Mouse (Mus musculus) midbrain, embryonic 16.5 days (tissue): ENCODE data around the gene Hacd3. TPM values are rescaled to one million over a fixed set of nuclear protein-coding genes. Genes with fewer than 3 reads are reported as not detected.

Experiments used
- ATAC-seq: fragments of 200-750 bp; cut with Nextera tagmentation; 2 replicates; pipeline ENCODE4 v1.8.0; 2017; ENCODE audit warnings: moderate TSS enrichment
- H3K27ac ChIP-seq: fragments of 300-500 bp; sonication (generic); 2 replicates; pipeline ENCODE4 v1.5.1; 2014; ENCODE audit warnings: mild to moderate bottlenecking, low read length, mixed read lengths
- H3K27me3 ChIP-seq: fragments of 300-500 bp; sonication (generic); 2 replicates; pipeline ENCODE4 v1.6.1; 2014; ENCODE audit warnings: low read depth, low read length, mixed read lengths; ENCODE audit not compliant: control insufficient read depth, insufficient read depth
- H3K36me3 ChIP-seq: fragments of 300-500 bp; sonication (generic); 2 replicates; pipeline ENCODE4 v1.6.1; 2014; ENCODE audit warnings: mild to moderate bottlenecking, low read length, moderate library complexity, mixed read lengths; ENCODE audit not compliant: control insufficient read depth, insufficient read depth
- H3K4me1 ChIP-seq: fragments of 300-500 bp; sonication (generic); 2 replicates; pipeline ENCODE4 v1.6.1; 2014; ENCODE audit warnings: mild to moderate bottlenecking, low read length, mixed read lengths; ENCODE audit not compliant: control insufficient read depth, insufficient read depth
- H3K4me2 ChIP-seq: fragments of 300-500 bp; sonication (generic); 2 replicates; pipeline ENCODE4 v1.6.1; 2014; ENCODE audit warnings: mild to moderate bottlenecking, low read length, mixed read lengths
- H3K4me3 ChIP-seq: fragments of 300-500 bp; sonication (generic); 2 replicates; pipeline ENCODE4 v1.5.1; 2014; ENCODE audit warnings: low read depth, mild to moderate bottlenecking, low read length, moderate library complexity, mixed read lengths
- H3K9ac ChIP-seq: fragments of 300-500 bp; sonication (generic); 2 replicates; pipeline ENCODE4 v1.6.1; 2014; ENCODE audit warnings: low read depth, low read length, mixed read lengths
- H3K9me3 ChIP-seq: fragments of 300-500 bp; sonication (generic); replicated peaks from 2 replicates; pipeline ENCODE4 v1.6.1; 2014; ENCODE audit warnings: mild to moderate bottlenecking, low read length, mixed read lengths; ENCODE audit not compliant: control insufficient read depth, poor library complexity, severe bottlenecking
- WGBS: fragments of 180-500 bp; shearing (Covaris S2); extraction: QIAGEN DNeasy Blood & Tissue Kit; methylation state at CpG from one replicate; pipeline ENCODE4 v1.1.7; 2014; 5-methylcytosine and 5-hydroxymethylcytosine counted together
- microRNA-seq: library from miRNA; unstranded; fragments of <30 nt; microRNA quantifications from one replicate; pipeline ENCODE4, GENCODE M21; 2017
- polyA plus RNA-seq: library from polyadenylated mRNA; unstranded; fragments of >200 nt; fragmentation: Nextera tagmentation; extraction: Ambion mirVana; gene quantifications from 2 replicates; pipeline ENCODE4 v1.2.1, GENCODE M21; 2015

Hacd3 gene
- polyA plus RNA-seq, 1 experiment from 2014 or later, result 246 TPM

- no peak overlapping the region for H3K27ac ChIP-seq
- H3K4me1 ChIP-seq, result no peaks in the 10 kb centered on the region
- no peaks in the 10 kb centered on the region for H3K9me3 ChIP-seq
- no peaks in the 10 kb centered on the region for H3K36me3 ChIP-seq
- no peaks in the 10 kb centered on the region for H3K27me3 ChIP-seq
- H3K4me2 ChIP-seq, result no peak overlapping the region
- no peak overlapping the region for H3K4me3 ChIP-seq
- 23% methylated on average over 11 of the region's 11 CpGs for WGBS
- no peak for ATAC-seq
- H3K9ac ChIP-seq, result no peak overlapping the region
These were observed 77.5 kb downstream of the Hacd3 start for GRCm38 (mm10) chr9:64943997-64944396.

- Histone ChIP-seq H3K4me1 (no peaks in the 10 kb centered on the region), H3K4me3 (no peak overlapping the region), H3K9ac (no peak overlapping the region), H3K4me2 (no peak overlapping the region), H3K27ac (no peak overlapping the region), H3K9me3 (no peaks in the 10 kb centered on the region), H3K27me3 (no peaks in the 10 kb centered on the region), H3K36me3 (no peaks in the 10 kb centered on the region)
- no peak for ATAC-seq
- 90% methylated on average over 4 of the region's 4 CpGs for WGBS
These were observed 79.8 kb downstream of the Hacd3 start for GRCm38 (mm10) chr9:64941650-64942049.

GRCm38 (mm10) chr9:64940731-64941346, 80.7 kb downstream of the Hacd3 start:
- Histone ChIP-seq H3K9ac (no peak overlapping the region), H3K4me2 (no peak overlapping the region), H3K27ac (no peak overlapping the region), H3K9me3 (no peaks in the 10 kb centered on the region), H3K4me1 (no peaks in the 10 kb centered on the region), H3K27me3 (no peaks in the 10 kb centered on the region), H3K36me3 (no peaks in the 10 kb centered on the region), H3K4me3 (no peak overlapping the region)
- ATAC-seq, result no peak
- 86% methylated on average over 11 of the region's 11 CpGs for WGBS

- H3K4me1 ChIP-seq, result no peaks in the 10 kb centered on the region
- WGBS, result 79% methylated on average over 2 of the region's 2 CpGs
- ATAC-seq, result no peak
- no peak overlapping the region for H3K4me3 ChIP-seq
- no peaks in the 10 kb centered on the region for H3K9me3 ChIP-seq
- no peak overlapping the region for H3K4me2 ChIP-seq
- H3K36me3 ChIP-seq, result no peaks in the 10 kb centered on the region
- no peaks in the 10 kb centered on the region for H3K27me3 ChIP-seq
- H3K27ac ChIP-seq, result no peak overlapping the region
- H3K9ac ChIP-seq, result no peak overlapping the region
These were observed 81.7 kb downstream of the Hacd3 start for GRCm38 (mm10) chr9:64939790-64940189.

GRCm38 (mm10) chr9:64939281-64939680, 82.2 kb downstream of the Hacd3 start:
- H3K4me1 ChIP-seq, result no peaks in the 10 kb centered on the region
- ATAC-seq, result no peak
- no peak overlapping the region for H3K4me3 ChIP-seq
- H3K27ac ChIP-seq, result no peak overlapping the region
- H3K9me3 ChIP-seq, result no peaks in the 10 kb centered on the region
- no peak overlapping the region for H3K4me2 ChIP-seq
- 60% methylated on average over 4 of the region's 4 CpGs for WGBS
- no peak overlapping the region for H3K9ac ChIP-seq
- H3K27me3 ChIP-seq, result no peaks in the 10 kb centered on the region
- no peaks in the 10 kb centered on the region for H3K36me3 ChIP-seq

GRCm38 (mm10) chr9:64938535-64938934, 83.0 kb downstream of the Hacd3 start:
- H3K4me1 ChIP-seq, result no peaks in the 10 kb centered on the region
- 80% methylated on average over 5 of the region's 5 CpGs for WGBS
- no peaks in the 10 kb centered on the region for H3K36me3 ChIP-seq
- no peak overlapping the region for H3K9ac ChIP-seq
- H3K27me3 ChIP-seq, result no peaks in the 10 kb centered on the region
- ATAC-seq, result no peak
- no peak overlapping the region for H3K4me2 ChIP-seq
- H3K9me3 ChIP-seq, result no peaks in the 10 kb centered on the region
- H3K4me3 ChIP-seq, result no peak overlapping the region
- H3K27ac ChIP-seq, result no peak overlapping the region

- no peak for ATAC-seq
- H3K4me2 ChIP-seq, result no peak overlapping the region
These were observed 84.0 kb downstream of the Hacd3 start for GRCm38 (mm10) chr9:64937491-64937890.

More at GRCm38 (mm10) chr9:64937491-64937890, 84.0 kb downstream of the Hacd3 start:
- Histone ChIP-seq H3K4me1 (no peaks in the 10 kb centered on the region), H3K4me3 (no peak overlapping the region), H3K36me3 (no peaks in the 10 kb centered on the region), H3K27ac (no peak overlapping the region), H3K9ac (no peak overlapping the region), H3K9me3 (no peaks in the 10 kb centered on the region), H3K27me3 (no peaks in the 10 kb centered on the region)
- 59% methylated on average over 5 of the region's 5 CpGs for WGBS

Small RNA genes within 50 kb of the gene (microRNA-seq; reads per million reads assigned to microRNA genes)
- not detected for gene Gm25640

Other genes starting within 250 kb of the Hacd3 start
- gene Dennd4a, start 210.4 kb downstream of the Hacd3 start, polyA plus RNA-seq, result 9.6 and 10.2 TPM in 2 replicates
- gene Slc24a1, start 70.1 kb downstream of the Hacd3 start, polyA plus RNA-seq, result 0.10 and 0.20 TPM in 2 replicates
- gene Ints14, start 60.8 kb downstream of the Hacd3 start, polyA plus RNA-seq, result 35.1 and 37.1 TPM in 2 replicates
- gene Dpp8, start 10.7 kb upstream of the Hacd3 start, polyA plus RNA-seq, result 39.3 and 42.7 TPM in 2 replicates
- gene Igdcc4, start 79.8 kb upstream of the Hacd3 start, polyA plus RNA-seq, result 13.4 and 15.9 TPM in 2 replicates
- gene Igdcc3, start 119.5 kb upstream of the Hacd3 start, polyA plus RNA-seq, result 8.7 and 9.1 TPM in 2 replicates
- 8.5 and 9.0 TPM in 2 replicates for gene Parp16, start 173.7 kb upstream of the Hacd3 start, polyA plus RNA-seq
- 0.20 and 0.29 TPM in 2 replicates for gene Cilp, start 243.5 kb upstream of the Hacd3 start, polyA plus RNA-seq